Mouse (Mus musculus): ENCODE data around the gene Tmem98.

Tmem98 gene

GRCm38 (mm10) chr11:80791677-80792432 is 18.1 kb upstream of the Tmem98 start:
- no peak for DNase-seq (ENCODE audit: low spot score)

- DNase-seq (ENCODE audit: low spot score), result no peak
Observed at GRCm38 (mm10) chr11:80793386-80793785, 16.6 kb upstream of the Tmem98 start.

GRCm38 (mm10) chr11:80794290-80794689 is 15.7 kb upstream of the Tmem98 start:
- no peak for DNase-seq (ENCODE audit: low spot score)

GRCm38 (mm10) chr11:80795431-80795830 is 14.5 kb upstream of the Tmem98 start:
- DNase-seq (ENCODE audit: low spot score), result no peak

- no peak for DNase-seq (ENCODE audit: low spot score)
Observed at GRCm38 (mm10) chr11:80799979-80800378, 10.0 kb upstream of the Tmem98 start.

GRCm38 (mm10) chr11:80802706-80803105 is 7.3 kb upstream of the Tmem98 start:
- DNase-seq (ENCODE audit: low spot score), result no peak

GRCm38 (mm10) chr11:80808551-80809070 is 1.4 kb upstream of the Tmem98 start:
- DNase-seq (ENCODE audit: low spot score), result no peak

- no peak for DNase-seq (ENCODE audit: low spot score)
Observed at GRCm38 (mm10) chr11:80809666-80809992, 346 bp upstream of the Tmem98 start.

GRCm38 (mm10) chr11:80811156-80811555 is 1.2 kb downstream of the Tmem98 start:
- DNase-seq (ENCODE audit: low spot score), result no peak

- DNase-seq (ENCODE audit: low spot score), result no peak
Observed at GRCm38 (mm10) chr11:80815354-80815753, 5.4 kb downstream of the Tmem98 start.

- peak; percentile 40 for DNase-seq (ENCODE audit: low spot score)
Observed at GRCm38 (mm10) chr11:80818060-80818697, 8.2 kb downstream of the Tmem98 start.

- no peak for DNase-seq (ENCODE audit: low spot score)
Observed at GRCm38 (mm10) chr11:80820085-80820484, 10.1 kb downstream of the Tmem98 start.

- no peak for DNase-seq (ENCODE audit: low spot score)
Observed at GRCm38 (mm10) chr11:80821296-80821695, 11.3 kb downstream of the Tmem98 start.

- DNase-seq (ENCODE audit: low spot score), result no peak
Observed at GRCm38 (mm10) chr11:80821794-80822193, 11.8 kb downstream of the Tmem98 start.

GRCm38 (mm10) chr11:80835395-80835794 is 25.4 kb downstream of the Tmem98 start:
- DNase-seq (ENCODE audit: low spot score), result no peak

- no peak for DNase-seq (ENCODE audit: low spot score)
Observed at GRCm38 (mm10) chr11:80835841-80836240, 25.9 kb downstream of the Tmem98 start.

GRCm38 (mm10) chr11:80838724-80839123 is 28.7 kb downstream of the Tmem98 start:
- no peak for DNase-seq (ENCODE audit: low spot score)

- DNase-seq (ENCODE audit: low spot score), result no peak
Observed at GRCm38 (mm10) chr11:80843435-80843834, 33.5 kb downstream of the Tmem98 start.

- no peak for DNase-seq (ENCODE audit: low spot score)
Observed at GRCm38 (mm10) chr11:80845486-80845885, 35.5 kb downstream of the Tmem98 start.

GRCm38 (mm10) chr11:80846115-80846514 is 36.1 kb downstream of the Tmem98 start:
- DNase-seq (ENCODE audit: low spot score), result no peak

- no peak for DNase-seq (ENCODE audit: low spot score)
Observed at GRCm38 (mm10) chr11:80848131-80848530, 38.2 kb downstream of the Tmem98 start.

- no peak for DNase-seq (ENCODE audit: low spot score)
Observed at GRCm38 (mm10) chr11:80851859-80852258, 41.9 kb downstream of the Tmem98 start.

GRCm38 (mm10) chr11:80853014-80853413 is 43.0 kb downstream of the Tmem98 start:
- no peak for DNase-seq (ENCODE audit: low spot score)

- DNase-seq (ENCODE audit: low spot score), result no peak
Observed at GRCm38 (mm10) chr11:80854430-80854829, 44.5 kb downstream of the Tmem98 start.
